Mouse (Mus musculus) cerebellum, adult 2 months (tissue): ENCODE measurements around the gene Rrnad1. TPM values are rescaled to one million over a fixed set of nuclear protein-coding genes. Genes with fewer than 3 reads are reported as not detected.

Source experiments
- DNase-seq, 2 experiments: peaks; one replicate each; pipeline ENCODE4 v3.0.0; 2021
- H3K27ac ChIP-seq: fragments of 200-500 bp; 2 replicates; pipeline ENCODE4 v1.5.1; 2012; ENCODE audit warnings: low read length, control low read depth, inconsistent platforms; ENCODE audit not compliant: insufficient read depth
- H3K27me3 ChIP-seq: fragments of 200-500 bp; 2 replicates; pipeline ENCODE4 v1.6.1; 2012; ENCODE audit warnings: inconsistent platforms, mild to moderate bottlenecking, low read length, moderate library complexity; ENCODE audit not compliant: control insufficient read depth, insufficient read depth
- H3K4me1 ChIP-seq: fragments of 200-500 bp; 2 replicates; pipeline ENCODE4 v1.6.1; 2011; ENCODE audit warnings: low read length; ENCODE audit not compliant: control insufficient read depth, insufficient read depth
- H3K4me3 ChIP-seq: fragments of 200-500 bp; replicated peaks from 2 replicates; pipeline ENCODE3; 2011; ENCODE audit warnings: mild to moderate bottlenecking, low read depth, low read length, control low read depth; ENCODE audit not compliant: insufficient read depth
- CTCF ChIP-seq: fragments of 200-500 bp; IDR thresholded peaks from 2 replicates; pipeline ENCODE4 v1.5.1; 2011; ENCODE audit warnings: low read depth, mild to moderate bottlenecking, control low read depth, low read length, moderate library complexity, borderline replicate concordance; ENCODE audit not compliant: insufficient read depth
- POLR2A ChIP-seq: fragments of 200-500 bp; IDR thresholded peaks from 2 replicates; pipeline ENCODE4 v1.6.1; 2011; ENCODE audit warnings: low read length, control low read depth, borderline replicate concordance; ENCODE audit not compliant: insufficient read depth
- WGBS: fragments of 180-500 bp; shearing (Covaris S2); methylation state at CpG from one replicate; pipeline ENCODE4 v1.1.7; 2018; 5-methylcytosine and 5-hydroxymethylcytosine counted together
- polyA plus RNA-seq: library from polyadenylated mRNA; depleted of rRNA; stranded (reverse); fragments of >200 nt; gene quantifications from 2 replicates; pipeline ENCODE4 v1.2.3, GENCODE M21; 2012

Gene Rrnad1
- polyA plus RNA-seq, 1 experiment = 46.8 TPM

GRCm38 (mm10) chr3:87935776-87936175 lies 5.3 kb upstream of the Rrnad1 start:
- Histone ChIP-seq H3K27ac (no peak overlapping the region), H3K4me1 (peaks cover 9% of the 10 kb centered on the region), H3K4me3 (no peak overlapping the region), H3K27me3 (no peaks in the 10 kb centered on the region)
- WGBS = 94% methylated on average over 2 of the region's 2 CpGs
- peak; percentile 72 to 80 for DNase-seq
- TF ChIP-seq CTCF (peak; percentile 94), POLR2A (no peak)

- WGBS = 81% methylated on average over 4 of the region's 4 CpGs
- peaks cover 9% of the 10 kb centered on the region for H3K4me1 ChIP-seq
- TF ChIP-seq CTCF = no peak
- TF ChIP-seq POLR2A = no peak
Measured at GRCm38 (mm10) chr3:87935201-87935600, 4.7 kb upstream of the Rrnad1 start.

GRCm38 (mm10) chr3:87934501-87934900 lies 4.0 kb upstream of the Rrnad1 start:
- no peak overlapping the region for H3K27ac ChIP-seq
- 46% methylated on average over 4 of the region's 4 CpGs for WGBS
- no peak for TF ChIP-seq CTCF
- no peak for TF ChIP-seq POLR2A

More at GRCm38 (mm10) chr3:87935201-87935600, 4.7 kb upstream of the Rrnad1 start:
- Histone ChIP-seq H3K27me3 (no peaks in the 10 kb centered on the region), H3K4me3 (no peak overlapping the region), H3K27ac (no peak overlapping the region)
- DNase-seq = no peak

GRCm38 (mm10) chr3:87934026-87934425 lies 3.5 kb upstream of the Rrnad1 start:
- WGBS = 68% methylated on average over 5 of the region's 5 CpGs
- TF ChIP-seq POLR2A (no peak), CTCF (no peak)
- Histone ChIP-seq H3K27ac (no peak overlapping the region), H3K4me3 (no peak overlapping the region), H3K4me1 (peaks cover 10% of the 10 kb centered on the region), H3K27me3 (no peaks in the 10 kb centered on the region)
- no peak for DNase-seq

More at GRCm38 (mm10) chr3:87934501-87934900, 4.0 kb upstream of the Rrnad1 start:
- peaks cover 9% of the 10 kb centered on the region for H3K4me1 ChIP-seq
- H3K27me3 ChIP-seq = no peaks in the 10 kb centered on the region
- H3K4me3 ChIP-seq = no peak overlapping the region
- no peak for DNase-seq

- peaks cover 8% of the 10 kb centered on the region for H3K4me1 ChIP-seq
- TF ChIP-seq POLR2A (no peak), CTCF (no peak)
- H3K27me3 ChIP-seq = no peaks in the 10 kb centered on the region
- H3K27ac ChIP-seq = peak overlapping the region; percentile 61
- WGBS = 4% methylated on average over 26 of the region's 26 CpGs
- peak overlapping the region; percentile 89 for H3K4me3 ChIP-seq
- no peak for DNase-seq
Measured at GRCm38 (mm10) chr3:87929341-87930077, 1.0 kb downstream of the Rrnad1 start.

GRCm38 (mm10) chr3:87927452-87927851 lies 3.1 kb downstream of the Rrnad1 start:
- DNase-seq = no peak
- no peak overlapping the region for H3K4me3 ChIP-seq
- no peaks in the 10 kb centered on the region for H3K27me3 ChIP-seq
- no peak for TF ChIP-seq CTCF
- no peak overlapping the region for H3K27ac ChIP-seq
- 88% methylated on average over 5 of the region's 5 CpGs for WGBS
- H3K4me1 ChIP-seq = peaks cover 8% of the 10 kb centered on the region

GRCm38 (mm10) chr3:87924996-87925395 lies 5.5 kb downstream of the Rrnad1 start:
- no peak for TF ChIP-seq POLR2A
- WGBS = 79% methylated on average over 7 of the region's 7 CpGs
- no peak overlapping the region for H3K4me3 ChIP-seq
- H3K4me1 ChIP-seq = peaks cover 2% of the 10 kb centered on the region; the same call in 1 of the 2 replicates
- H3K27ac ChIP-seq = no peak overlapping the region
- no peak for DNase-seq
- no peaks in the 10 kb centered on the region for H3K27me3 ChIP-seq

GRCm38 (mm10) chr3:87920270-87920943 lies 10.1 kb downstream of the Rrnad1 start:
- Histone ChIP-seq H3K27me3 (no peaks in the 10 kb centered on the region), H3K27ac (no peak overlapping the region), H3K4me3 (peak overlapping the region; percentile 85), H3K4me1 (peaks cover 3% of the 10 kb centered on the region; the same call in 1 of the 2 replicates)
- no peak for DNase-seq
- WGBS = 60% methylated on average over 9 of the region's 9 CpGs
- TF ChIP-seq POLR2A (no peak), CTCF (no peak)
